Mouse (Mus musculus): ENCODE data around the gene Tmigd3. TPM values are rescaled to one million over a fixed set of nuclear protein-coding genes. Genes with fewer than 3 reads are reported as not detected.

Tmigd3 gene
- 0.18 TPM in 1 of 2 replicates, not detected in the other for polyA plus RNA-seq (2015; fragmentation: Nextera tagmentation; extraction: Ambion mirVana)

DNA sequence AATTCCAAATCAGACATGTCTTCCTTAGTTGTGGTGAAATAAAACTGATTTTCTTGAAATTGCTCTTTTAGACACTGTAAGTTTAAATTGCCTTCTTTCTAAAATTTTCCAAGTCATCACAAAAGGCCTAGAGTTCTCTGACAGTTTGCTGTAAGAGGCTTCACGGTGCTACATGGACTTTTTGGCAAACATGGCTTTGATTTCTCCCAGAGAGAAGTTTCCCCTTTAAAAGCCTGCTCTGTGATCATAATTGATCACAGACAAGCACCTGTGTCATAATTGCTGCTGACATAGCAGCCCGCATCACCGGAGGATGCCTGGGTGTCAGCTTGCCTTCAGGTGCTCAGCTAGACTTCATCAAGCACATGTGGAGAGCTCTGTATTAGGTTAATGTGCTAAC, at the start of gene Tmigd3, which contains the start of gene Adora3:
TSS of gene Tmigd3 (plus strand) at position 346 of the 400 bp plus-strand sequence.
TSS of gene Adora3 (plus strand) at position 301 of the 400 bp plus-strand sequence.
- no peak within 1 kb of the TSS for H3K4me3 ChIP-seq
- no peaks in the 10 kb centered on the region for H3K9me3 ChIP-seq
- no peak within 1 kb of the TSS for H3K9ac ChIP-seq
- H3K27me3 ChIP-seq (replicated peaks) = no peaks in the 10 kb centered on the region
- WGBS = 76% methylated on average over 3 of the region's 3 CpGs
- H3K36me3 ChIP-seq (replicated peaks) = no peaks in the 10 kb centered on the region
- no peak within 1 kb of the TSS for H3K27ac ChIP-seq
- H3K4me1 ChIP-seq = no peaks in the 10 kb centered on the region
- no peak within 1 kb of the TSS for H3K4me2 ChIP-seq
- no peak for ATAC-seq (replicated peaks)

DNA sequence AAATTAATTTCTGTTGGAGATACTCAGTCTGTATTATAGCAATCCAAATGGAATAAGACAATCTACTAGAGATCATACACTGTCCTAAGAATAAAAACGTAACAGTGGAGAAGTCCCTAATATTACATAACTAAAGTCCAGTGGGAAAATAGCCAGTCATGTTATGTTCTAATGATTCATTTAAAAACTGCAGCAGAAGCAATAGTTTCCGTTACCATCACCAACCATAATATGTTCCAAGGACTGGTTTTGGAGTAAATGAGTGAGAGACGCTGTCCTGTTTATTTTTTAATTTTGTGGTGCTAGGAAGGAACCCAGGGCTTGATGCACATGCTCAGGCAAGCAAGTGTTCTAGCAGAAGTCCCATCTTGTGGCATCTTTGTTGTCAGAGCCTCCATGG, 49.2 kb upstream of the Tmigd3 start:
- Histone ChIP-seq H3K27ac (no peak overlapping the region), H3K9me3 (no peaks in the 10 kb centered on the region), H3K9ac (no peak overlapping the region), H3K27me3 (replicated peaks) (no peaks in the 10 kb centered on the region), H3K4me1 (no peaks in the 10 kb centered on the region), H3K36me3 (replicated peaks) (no peaks in the 10 kb centered on the region), H3K4me2 (no peak overlapping the region), H3K4me3 (no peak overlapping the region)
- 91% methylated on average over 3 of the region's 3 CpGs for WGBS
- no peak for ATAC-seq (replicated peaks)

DNA sequence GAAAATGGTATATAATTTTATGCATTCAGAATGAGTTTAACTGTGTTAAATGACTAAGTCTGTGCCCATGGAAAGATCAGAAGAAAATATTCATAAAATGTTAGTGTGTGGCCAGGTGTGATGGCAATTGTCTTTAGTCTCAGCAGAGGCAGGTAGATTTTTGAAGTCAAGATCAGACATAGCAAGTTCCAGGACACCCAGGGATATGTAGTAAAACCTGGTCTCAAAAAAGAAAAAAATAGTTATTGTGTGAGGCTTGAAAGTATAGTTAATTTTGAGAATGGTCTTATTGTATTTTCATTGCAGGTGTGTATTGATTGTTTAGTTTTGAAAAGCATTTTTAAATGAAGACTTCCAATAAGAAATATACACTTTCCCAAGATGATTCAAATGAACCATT, 47.1 kb upstream of the Tmigd3 start:
- Histone ChIP-seq H3K4me2 (no peak overlapping the region), H3K9ac (no peak overlapping the region), H3K27ac (no peak overlapping the region), H3K9me3 (no peaks in the 10 kb centered on the region), H3K27me3 (replicated peaks) (no peaks in the 10 kb centered on the region), H3K36me3 (replicated peaks) (no peaks in the 10 kb centered on the region), H3K4me1 (no peaks in the 10 kb centered on the region), H3K4me3 (no peak overlapping the region)
- no peak for ATAC-seq (replicated peaks)

DNA sequence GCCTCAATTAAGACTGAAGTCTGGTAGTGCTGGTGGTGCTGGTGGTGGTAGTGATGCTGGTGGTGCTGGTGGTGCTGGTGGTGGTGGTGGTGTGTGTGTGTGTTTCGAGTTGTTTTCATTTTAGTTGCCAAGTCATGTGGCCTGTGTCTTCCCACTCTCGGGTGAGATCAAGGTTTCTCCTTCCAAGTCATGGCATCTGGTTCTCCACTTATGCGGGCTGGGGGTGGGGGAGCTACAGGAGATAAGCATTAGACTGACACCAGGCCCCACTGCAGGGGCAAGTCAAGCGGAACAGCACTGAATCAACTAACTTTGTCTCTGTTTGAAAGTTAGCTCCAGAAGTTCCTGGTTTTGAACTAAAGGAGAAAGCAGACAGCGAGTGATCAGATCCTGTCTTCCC, 46.6 kb upstream of the Tmigd3 start:
- Histone ChIP-seq H3K9me3 (no peaks in the 10 kb centered on the region), H3K27me3 (replicated peaks) (no peaks in the 10 kb centered on the region), H3K4me1 (no peaks in the 10 kb centered on the region), H3K4me3 (no peak overlapping the region), H3K9ac (no peak overlapping the region), H3K4me2 (no peak overlapping the region), H3K36me3 (replicated peaks) (no peaks in the 10 kb centered on the region), H3K27ac (no peak overlapping the region)
- ATAC-seq (replicated peaks) = no peak
- 47% methylated on average over 5 of the region's 5 CpGs for WGBS

DNA sequence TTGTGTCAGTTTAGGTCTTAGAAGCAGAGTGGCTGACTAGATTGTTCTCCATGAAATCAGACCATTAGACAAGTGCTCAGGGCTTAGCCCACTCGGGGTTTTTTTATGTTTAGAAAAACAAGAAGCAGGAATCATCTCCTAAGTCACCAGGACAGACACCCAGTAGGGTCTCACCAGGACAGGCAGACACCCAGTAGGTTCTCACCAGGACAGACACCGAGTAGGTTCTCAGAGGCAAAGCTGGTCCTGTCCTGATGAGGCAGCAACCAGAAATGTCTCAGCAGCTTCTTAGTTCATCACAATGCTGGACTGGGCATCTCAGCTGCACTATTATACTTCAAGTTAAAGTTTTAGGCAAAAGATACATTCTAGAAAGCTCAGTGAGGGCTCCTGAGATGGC, 46.0 kb upstream of the Tmigd3 start:
- H3K9ac ChIP-seq = no peak overlapping the region
- no peaks in the 10 kb centered on the region for H3K36me3 ChIP-seq (replicated peaks)
- H3K9me3 ChIP-seq = no peaks in the 10 kb centered on the region
- no peaks in the 10 kb centered on the region for H3K27me3 ChIP-seq (replicated peaks)
- no peak overlapping the region for H3K4me2 ChIP-seq
- no peaks in the 10 kb centered on the region for H3K4me1 ChIP-seq
- ATAC-seq (replicated peaks) = no peak
- H3K27ac ChIP-seq = no peak overlapping the region
- H3K4me3 ChIP-seq = no peak overlapping the region
- WGBS = 56% methylated on average over 2 of the region's 2 CpGs

DNA sequence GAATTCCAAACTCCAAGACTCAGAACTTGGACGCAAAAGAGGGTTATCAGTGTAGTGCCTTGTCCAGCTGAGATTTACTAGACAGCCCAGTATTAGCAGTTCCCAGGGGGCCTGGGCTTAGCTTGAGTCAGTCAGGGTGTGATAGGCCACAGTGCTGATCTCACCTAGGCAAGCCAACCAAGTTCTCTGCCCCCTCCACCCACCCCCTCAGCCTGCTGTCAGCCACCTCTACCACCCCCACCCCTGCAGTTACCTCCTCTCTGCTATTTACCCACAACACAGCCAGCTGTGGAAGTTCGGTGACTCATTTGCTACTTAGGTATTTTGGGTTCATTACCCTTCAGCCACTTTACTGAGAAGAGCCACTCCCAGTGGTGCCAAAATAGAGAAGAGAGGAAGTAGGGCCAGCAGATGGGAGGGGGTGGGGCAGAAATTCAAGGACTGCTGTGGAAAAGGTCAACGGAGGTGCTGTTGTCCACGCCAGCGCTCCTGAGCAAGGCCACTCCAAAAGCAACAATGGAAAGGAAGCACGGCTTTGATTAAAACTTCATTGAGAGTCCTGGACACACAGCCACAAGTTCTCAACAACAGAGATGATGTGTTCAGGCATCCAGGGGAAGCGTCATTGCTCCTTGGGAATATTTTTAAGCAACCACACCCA, 45.1 kb upstream of the Tmigd3 start:
- Histone ChIP-seq H3K27ac (no peak overlapping the region), H3K4me2 (no peak overlapping the region), H3K9ac (no peak overlapping the region), H3K36me3 (replicated peaks) (no peaks in the 10 kb centered on the region), H3K4me1 (no peaks in the 10 kb centered on the region), H3K4me3 (no peak overlapping the region), H3K27me3 (replicated peaks) (no peaks in the 10 kb centered on the region), H3K9me3 (no peaks in the 10 kb centered on the region)
- no peak for ATAC-seq (replicated peaks)
- 73% methylated on average over 7 of the region's 7 CpGs for whole genome bisulfite sequencing

DNA sequence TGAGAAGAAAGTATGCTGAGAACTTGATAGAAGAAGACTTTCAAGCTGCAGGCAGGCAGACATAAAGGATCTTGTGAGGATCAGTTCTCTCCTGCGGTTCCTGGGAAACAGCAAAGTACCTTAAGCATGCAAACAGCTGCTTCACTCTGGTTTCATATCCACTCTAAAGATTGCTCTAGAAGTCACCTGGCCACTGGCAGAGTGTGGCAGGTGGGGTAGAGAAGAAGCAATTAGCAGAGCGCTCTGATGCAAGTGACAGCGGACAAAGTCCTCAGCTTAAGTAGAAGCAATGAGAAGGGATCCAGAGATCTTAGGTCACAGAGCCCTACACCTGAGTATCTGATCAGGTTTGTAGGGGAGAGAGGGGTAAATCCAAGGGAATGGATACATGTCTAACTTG, 39.1 kb upstream of the Tmigd3 start:
- Histone ChIP-seq H3K4me1 (no peaks in the 10 kb centered on the region), H3K27me3 (replicated peaks) (no peaks in the 10 kb centered on the region), H3K4me3 (no peak overlapping the region), H3K9ac (no peak overlapping the region), H3K9me3 (no peaks in the 10 kb centered on the region), H3K36me3 (replicated peaks) (no peaks in the 10 kb centered on the region), H3K27ac (no peak overlapping the region), H3K4me2 (no peak overlapping the region)
- ATAC-seq (replicated peaks) = no peak
- WGBS = 97% methylated on average over 3 of the region's 3 CpGs

DNA sequence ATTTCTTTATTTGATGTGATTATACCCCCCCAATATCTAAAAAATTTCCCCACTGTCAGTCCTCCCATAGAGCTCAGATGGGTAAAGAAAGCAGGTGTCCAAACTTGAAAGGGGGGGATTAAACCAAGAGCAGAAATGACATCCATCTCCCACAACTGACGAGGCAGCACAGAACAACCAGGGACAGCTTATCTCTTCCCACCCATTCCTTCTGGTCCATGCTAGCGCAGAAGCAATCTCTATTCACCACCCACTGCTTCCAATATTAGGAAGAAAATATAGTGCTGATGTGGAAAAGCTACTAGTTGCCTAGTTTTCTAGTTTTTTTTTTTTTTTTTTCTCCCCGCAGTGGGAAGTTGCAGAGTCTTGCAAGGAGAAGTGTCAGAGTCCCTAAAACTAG, 34.8 kb upstream of the Tmigd3 start:
- no peaks in the 10 kb centered on the region for H3K36me3 ChIP-seq (replicated peaks)
- H3K27me3 ChIP-seq (replicated peaks) = no peaks in the 10 kb centered on the region
- H3K4me3 ChIP-seq = no peak overlapping the region
- ATAC-seq (replicated peaks) = no peak
- WGBS = 69% methylated on average over 3 of the region's 3 CpGs
- H3K27ac ChIP-seq = no peak overlapping the region
- no peak overlapping the region for H3K4me2 ChIP-seq
- no peaks in the 10 kb centered on the region for H3K9me3 ChIP-seq
- no peaks in the 10 kb centered on the region for H3K4me1 ChIP-seq
- H3K9ac ChIP-seq = no peak overlapping the region

DNA sequence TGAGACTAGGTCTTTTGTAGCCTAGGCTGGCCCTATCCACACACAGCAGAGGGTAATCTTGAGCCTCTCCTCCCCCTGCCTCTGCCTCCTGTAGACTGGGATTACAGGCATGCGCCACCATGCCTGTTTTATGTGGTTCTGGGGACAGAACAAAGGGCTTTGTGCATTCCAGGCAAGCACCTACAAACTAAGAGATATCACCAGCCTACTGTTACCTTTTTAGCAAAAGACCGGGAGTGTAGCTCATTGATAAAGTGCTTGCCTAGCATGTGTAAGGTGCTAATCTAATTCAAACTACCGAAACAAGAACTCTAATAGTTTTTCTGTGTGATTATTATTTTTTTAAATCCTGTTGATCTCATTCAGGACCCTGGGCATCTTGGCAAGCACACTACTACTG, 33.8 kb upstream of the Tmigd3 start:
- WGBS = 84% methylated on average over 3 of the region's 3 CpGs

DNA sequence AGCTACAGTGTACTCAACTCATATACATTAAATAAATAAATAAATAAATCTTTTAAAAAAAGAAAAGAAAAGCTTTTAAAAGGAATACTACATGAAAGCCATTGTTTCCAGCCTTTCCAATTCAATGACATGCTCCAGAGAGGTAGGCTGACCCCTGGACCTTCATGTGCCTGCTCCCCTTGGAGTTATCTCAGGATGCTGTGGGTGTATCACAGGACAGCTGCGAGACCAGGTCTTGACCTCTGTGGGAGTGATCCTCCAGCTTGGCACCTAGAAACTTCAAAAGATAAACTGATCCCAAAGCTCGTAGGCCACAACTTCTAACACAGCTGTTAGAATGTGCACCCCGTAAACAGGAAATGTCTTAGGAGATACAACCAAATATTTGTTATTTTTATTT, 32.0 kb upstream of the Tmigd3 start:
- no peak overlapping the region for H3K4me2 ChIP-seq
- H3K9ac ChIP-seq = no peak overlapping the region
- no peak overlapping the region for H3K4me3 ChIP-seq
- H3K9me3 ChIP-seq = no peaks in the 10 kb centered on the region
- no peaks in the 10 kb centered on the region for H3K4me1 ChIP-seq
- no peaks in the 10 kb centered on the region for H3K36me3 ChIP-seq (replicated peaks)
- 85% methylated on average over 3 of the region's 3 CpGs for WGBS
- no peak for ATAC-seq (replicated peaks)
- H3K27me3 ChIP-seq (replicated peaks) = no peaks in the 10 kb centered on the region
- no peak overlapping the region for H3K27ac ChIP-seq

More for the DNA sequence above, 33.8 kb upstream of the Tmigd3 start:
- H3K4me1 ChIP-seq = no peaks in the 10 kb centered on the region
- ATAC-seq (replicated peaks) = no peak
- no peak overlapping the region for H3K4me2 ChIP-seq
- no peak overlapping the region for H3K27ac ChIP-seq
- H3K9ac ChIP-seq = no peak overlapping the region
- H3K27me3 ChIP-seq (replicated peaks) = no peaks in the 10 kb centered on the region
- H3K36me3 ChIP-seq (replicated peaks) = no peaks in the 10 kb centered on the region
- H3K9me3 ChIP-seq = no peaks in the 10 kb centered on the region
- H3K4me3 ChIP-seq = no peak overlapping the region

DNA sequence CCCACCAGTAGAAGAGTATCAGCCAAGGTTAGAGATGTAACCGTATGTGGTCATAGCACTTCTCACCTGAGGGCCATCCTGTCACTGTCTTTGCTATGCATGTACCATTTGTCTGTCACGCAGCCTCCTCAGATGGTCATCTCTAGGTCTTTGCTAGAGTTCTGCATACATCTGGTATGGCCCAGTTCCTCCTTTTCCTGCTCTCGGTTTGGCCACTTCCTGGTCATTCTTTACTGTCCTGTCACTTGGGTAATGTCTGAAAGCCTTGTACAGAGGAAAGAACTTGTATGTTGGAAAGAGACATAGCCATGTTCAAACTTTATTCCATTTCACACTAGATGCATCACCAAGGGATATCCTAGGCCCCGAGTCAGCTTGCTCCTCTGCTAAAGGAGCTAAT, 30.9 kb upstream of the Tmigd3 start:
- no peak overlapping the region for H3K4me3 ChIP-seq
- no peak overlapping the region for H3K27ac ChIP-seq
- no peaks in the 10 kb centered on the region for H3K36me3 ChIP-seq (replicated peaks)
- no peak overlapping the region for H3K9ac ChIP-seq
- H3K9me3 ChIP-seq = no peaks in the 10 kb centered on the region
- 91% methylated on average over 4 of the region's 4 CpGs for WGBS
- H3K4me1 ChIP-seq = no peaks in the 10 kb centered on the region
- no peak overlapping the region for H3K4me2 ChIP-seq
- H3K27me3 ChIP-seq (replicated peaks) = no peaks in the 10 kb centered on the region
- ATAC-seq (replicated peaks) = no peak

DNA sequence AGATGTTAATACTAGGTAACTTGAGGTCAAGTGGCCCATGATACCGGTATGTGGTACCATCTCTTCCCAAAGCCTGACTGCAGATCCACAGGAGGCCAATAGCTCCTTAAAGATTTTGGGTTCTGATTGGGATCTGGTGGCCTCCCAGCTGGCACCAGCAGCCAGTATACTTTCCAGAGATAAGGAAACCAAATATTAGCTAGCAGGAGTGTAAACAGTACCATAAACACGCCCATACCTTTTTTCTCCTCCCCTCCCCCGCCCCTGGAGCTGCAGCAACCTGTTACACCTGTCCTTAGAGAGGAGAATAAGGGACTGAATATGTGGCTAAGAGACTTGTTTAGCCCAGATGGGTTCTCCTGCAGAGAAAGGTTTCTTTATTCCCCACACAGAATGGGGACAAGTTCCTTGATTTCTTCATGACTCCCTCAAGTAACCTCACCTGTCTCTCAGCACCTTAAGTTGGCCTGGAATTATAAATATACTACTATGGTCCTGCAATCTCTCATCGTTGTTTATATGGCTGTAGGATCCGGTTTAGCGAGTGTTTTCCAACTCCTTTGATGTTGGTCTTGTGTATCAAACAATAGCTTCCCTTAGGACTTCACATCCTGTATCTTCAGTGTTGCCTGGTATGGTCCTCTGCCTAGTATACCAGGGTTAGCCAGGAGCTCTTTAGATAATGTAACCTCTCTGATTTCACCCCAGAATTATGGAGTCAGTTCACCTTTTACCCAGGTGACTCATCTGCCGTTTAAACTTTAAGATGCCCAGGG, 24.2 kb upstream of the Tmigd3 start:
- Histone ChIP-seq H3K4me2 (no peak overlapping the region), H3K9me3 (no peaks in the 10 kb centered on the region), H3K9ac (no peak overlapping the region), H3K4me1 (no peaks in the 10 kb centered on the region), H3K4me3 (no peak overlapping the region), H3K27me3 (replicated peaks) (no peaks in the 10 kb centered on the region), H3K27ac (no peak overlapping the region), H3K36me3 (replicated peaks) (no peaks in the 10 kb centered on the region)
- no peak for ATAC-seq (replicated peaks)
- WGBS = 78% methylated on average over 7 of the region's 7 CpGs

DNA sequence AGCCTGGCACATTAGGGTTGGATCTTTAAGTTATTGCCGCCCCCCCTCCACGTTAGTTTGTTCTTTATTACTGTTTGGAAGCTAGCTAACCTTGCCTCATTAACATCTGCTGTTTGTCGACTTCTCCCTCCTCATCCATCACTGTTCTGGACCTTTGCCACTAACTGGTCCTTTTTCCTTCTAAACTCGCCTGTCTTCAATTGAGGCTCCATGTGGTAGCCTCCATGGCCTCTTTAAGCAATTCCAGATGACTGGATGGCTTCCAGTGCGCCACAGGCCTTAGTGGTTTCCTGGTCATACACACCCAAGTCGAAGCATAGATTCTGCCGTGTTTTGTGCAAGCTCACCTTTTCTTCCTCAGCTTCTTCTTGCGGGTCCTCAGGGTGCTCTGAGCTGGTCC, 16.9 kb upstream of the Tmigd3 start:
- WGBS = 87% methylated on average over 8 of the region's 8 CpGs
- Histone ChIP-seq H3K27ac (no peak overlapping the region), H3K4me3 (no peak overlapping the region), H3K4me1 (no peaks in the 10 kb centered on the region), H3K27me3 (replicated peaks) (no peaks in the 10 kb centered on the region), H3K4me2 (no peak overlapping the region), H3K9ac (no peak overlapping the region), H3K9me3 (no peaks in the 10 kb centered on the region), H3K36me3 (replicated peaks) (no peaks in the 10 kb centered on the region)
- ATAC-seq (replicated peaks) = no peak

Measured in midbrain, embryonic 15.5 days (tissue).